Mouse (Mus musculus): ENCODE measurements at regions not wholly inside any gene's neighbourhood (a gene's known extent, or its start where the extent isn't known, plus 50 kb on each side); places are given as distances from the start of the nearest gene placed in this dataset.

DNA sequence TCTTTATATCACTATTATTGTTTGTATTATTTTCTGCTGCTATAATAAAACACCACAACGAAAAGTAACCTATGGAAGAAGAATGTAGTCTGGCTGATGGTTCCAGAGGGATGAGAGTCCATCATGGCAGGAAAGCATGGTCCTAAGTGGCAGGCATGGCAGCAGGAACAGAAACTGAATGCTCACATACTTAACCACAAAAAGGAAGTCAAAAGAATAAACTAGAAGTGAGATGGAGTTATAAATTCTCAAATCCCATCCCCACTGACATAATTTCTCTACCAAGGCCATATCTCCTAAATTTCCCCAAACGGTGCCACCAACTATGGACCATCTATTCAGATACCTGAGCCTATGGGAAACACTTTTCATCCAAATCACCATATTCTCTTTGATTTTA lies 408.7 kb upstream of the Cnksr2 start:
- DNase-seq (ENCODE audit: low read depth, low spot score), result no peak

DNA sequence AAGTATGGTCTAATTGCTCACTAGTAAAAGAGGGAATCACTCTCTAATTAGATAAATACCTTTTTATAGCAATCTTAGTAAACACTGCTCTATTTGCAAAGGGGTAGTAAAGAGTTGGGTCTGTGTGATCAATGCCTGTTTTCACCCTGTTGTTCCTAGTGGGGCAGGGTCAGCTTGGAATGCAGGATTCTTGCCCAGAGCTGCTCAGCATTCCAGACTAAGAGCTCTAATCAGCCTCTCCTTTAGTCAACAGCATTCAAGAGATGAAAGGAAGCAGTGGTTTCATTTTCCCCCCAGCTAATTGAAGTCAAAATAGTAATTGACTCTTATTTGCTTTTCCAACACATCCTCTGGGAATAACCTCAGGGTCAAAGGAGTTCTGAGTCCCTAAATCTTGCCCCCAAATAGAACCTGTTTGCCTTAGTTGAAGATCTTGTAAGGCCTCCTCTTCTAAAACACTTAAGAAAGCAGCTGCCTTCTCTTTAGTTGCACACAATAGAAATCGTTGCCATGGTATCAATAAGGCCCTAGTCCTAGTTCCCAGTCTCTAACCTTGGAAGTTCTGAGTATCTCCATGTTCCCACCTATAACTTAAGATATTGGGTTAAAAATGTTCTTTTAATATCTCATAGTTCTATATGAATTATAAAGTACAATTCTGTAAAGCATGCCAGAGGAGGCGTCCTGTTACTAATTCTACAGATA lies 380.6 kb upstream of the Cnksr2 start:
- no peak for DNase-seq (ENCODE audit: low read depth, low spot score)

DNA sequence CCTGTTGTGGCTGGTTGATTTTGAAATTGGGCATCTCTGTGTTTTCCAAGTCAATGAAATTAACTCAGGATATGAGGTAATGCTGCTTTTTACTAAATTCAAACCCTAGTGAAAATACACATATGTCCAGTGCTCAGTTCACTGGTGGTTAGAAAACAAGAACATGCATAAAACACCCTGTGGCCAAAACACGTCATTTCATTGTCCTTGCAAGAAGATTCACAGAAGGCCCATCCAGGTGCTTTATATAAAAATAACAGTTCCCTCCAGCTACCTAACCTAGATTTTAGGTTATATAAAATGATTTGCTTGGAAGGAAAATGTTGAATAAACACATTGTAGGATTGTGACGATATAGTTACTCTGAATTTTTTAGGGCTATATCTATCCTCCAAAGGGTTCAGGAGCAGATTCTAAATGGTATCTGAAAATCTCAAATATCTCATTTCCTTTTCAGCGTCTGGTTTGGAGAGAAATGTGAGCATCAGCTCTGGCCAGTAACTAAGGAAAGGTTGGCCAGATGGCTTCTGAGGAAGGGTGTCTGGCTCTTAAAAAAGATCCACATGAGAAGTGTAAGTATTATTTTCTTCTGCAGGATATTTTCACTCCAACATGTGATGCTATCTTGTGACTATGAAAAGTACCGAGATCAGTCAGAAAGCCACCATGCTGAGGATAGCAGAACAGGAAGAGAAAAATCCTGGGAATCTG lies 351.2 kb upstream of the Cnksr2 start:
- peak; percentile 56 for DNase-seq (ENCODE audit: low read depth, low spot score)

DNA sequence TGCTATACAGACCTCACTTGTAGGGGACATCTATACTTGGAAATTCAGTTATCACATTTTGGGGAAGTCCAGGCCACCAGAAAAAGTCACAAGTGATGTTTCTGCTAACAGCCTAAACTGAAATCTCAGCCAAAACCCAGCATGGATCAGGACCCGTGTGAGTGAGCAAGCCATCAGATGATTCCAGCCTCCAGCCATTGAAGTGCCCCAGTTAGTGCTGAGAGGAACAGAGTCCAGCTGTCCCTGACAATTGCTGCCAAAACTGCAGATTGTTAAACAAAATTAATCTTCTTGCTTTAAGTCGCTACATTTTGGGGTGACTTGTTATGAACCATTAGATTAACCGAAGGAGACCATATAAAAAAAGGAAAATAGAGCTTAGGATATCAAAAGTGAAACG lies 332.7 kb upstream of the Cnksr2 start:
- DNase-seq (ENCODE audit: low read depth, low spot score), result no peak

DNA sequence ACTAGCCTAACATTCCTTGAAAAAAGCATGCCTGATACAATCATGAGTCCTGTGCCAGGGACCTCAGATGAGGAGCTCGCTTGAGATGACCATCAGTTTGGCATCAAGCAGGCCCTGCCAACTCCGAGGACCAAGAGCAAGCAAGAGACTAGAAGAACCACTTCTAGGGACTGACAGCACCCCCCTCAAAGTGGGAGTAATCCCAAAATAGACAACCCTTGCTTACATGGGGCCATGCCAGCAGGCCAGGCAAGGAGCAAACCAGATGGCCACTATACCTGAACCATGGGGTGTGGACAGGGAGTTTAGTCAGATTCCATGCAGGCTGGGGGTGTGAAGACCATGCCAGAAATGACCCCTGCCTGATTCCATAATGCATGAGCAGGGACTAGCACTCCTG lies 330.1 kb upstream of the Cnksr2 start:
- no peak for DNase-seq (ENCODE audit: low read depth, low spot score)
